Mouse (Mus musculus): Measurements from ENCODE around the gene Cblb. TPM values are rescaled to one million over a fixed set of nuclear protein-coding genes. Genes with fewer than 3 reads are reported as not detected.

The Cblb gene
- polyA plus RNA-seq, 1 experiment, result 1.8 TPM

DNA sequence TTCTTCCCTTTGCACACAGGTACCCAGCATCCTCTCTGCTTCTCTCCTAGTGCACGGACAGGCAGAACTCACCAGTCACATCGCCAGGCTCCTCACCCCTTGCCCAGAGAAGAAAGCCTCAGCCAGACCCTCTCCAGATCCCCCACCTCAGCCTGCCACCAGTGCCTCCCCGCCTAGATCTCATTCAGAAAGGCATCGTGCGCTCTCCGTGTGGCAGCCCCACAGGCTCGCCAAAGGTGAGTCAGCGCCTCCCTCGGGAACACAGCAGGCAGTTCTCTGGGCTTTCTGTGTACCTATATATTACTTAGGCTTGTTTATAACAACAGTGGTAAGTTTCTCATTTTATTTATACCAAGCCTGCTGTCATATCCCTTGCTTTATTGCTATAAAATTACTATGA is 133.2 kb downstream of the Cblb start:
- no peak for TF ChIP-seq GATA1 (IDR thresholded peaks at IDR 0.05; ENCODE audit: low read length)

DNA sequence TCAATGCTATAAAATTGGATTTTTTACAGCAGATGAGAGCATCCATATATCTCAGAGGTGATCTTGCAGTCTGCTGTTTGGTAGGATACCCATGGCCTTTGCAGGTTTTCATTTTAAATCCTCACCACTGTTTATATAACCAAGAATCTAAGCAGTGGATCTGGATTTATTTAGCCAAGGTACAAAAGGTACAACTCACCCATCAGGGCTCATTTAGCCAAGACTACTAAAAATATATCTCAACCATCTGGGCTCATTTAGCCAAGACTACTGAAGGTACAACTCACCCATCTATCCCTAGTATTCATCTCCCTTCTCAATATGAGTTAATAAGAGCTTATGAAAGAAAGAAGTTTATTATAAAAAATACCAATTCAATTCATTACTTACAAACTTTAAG is 142.2 kb downstream of the Cblb start:
- TF ChIP-seq GATA1 (IDR thresholded peaks at IDR 0.05; ENCODE audit: low read length), result no peak

GRCm38 (mm10) chr16:52179839-52180238 is 148.8 kb downstream of the Cblb start:
- no peak for TF ChIP-seq GATA1 (IDR thresholded peaks at IDR 0.05; ENCODE audit: low read length)

GRCm38 (mm10) chr16:52182057-52182456 is 151.0 kb downstream of the Cblb start:
- TF ChIP-seq GATA1 (IDR thresholded peaks at IDR 0.05; ENCODE audit: low read length), result no peak

- TF ChIP-seq GATA1 (IDR thresholded peaks at IDR 0.05; ENCODE audit: low read length), result no peak
Measured at GRCm38 (mm10) chr16:52184350-52184749, 153.3 kb downstream of the Cblb start.

GRCm38 (mm10) chr16:52186731-52187130 is 155.7 kb downstream of the Cblb start:
- TF ChIP-seq GATA1 (IDR thresholded peaks at IDR 0.05; ENCODE audit: low read length), result no peak

GRCm38 (mm10) chr16:52189103-52189502 is 158.1 kb downstream of the Cblb start:
- no peak for TF ChIP-seq GATA1 (IDR thresholded peaks at IDR 0.05; ENCODE audit: low read length)

DNA sequence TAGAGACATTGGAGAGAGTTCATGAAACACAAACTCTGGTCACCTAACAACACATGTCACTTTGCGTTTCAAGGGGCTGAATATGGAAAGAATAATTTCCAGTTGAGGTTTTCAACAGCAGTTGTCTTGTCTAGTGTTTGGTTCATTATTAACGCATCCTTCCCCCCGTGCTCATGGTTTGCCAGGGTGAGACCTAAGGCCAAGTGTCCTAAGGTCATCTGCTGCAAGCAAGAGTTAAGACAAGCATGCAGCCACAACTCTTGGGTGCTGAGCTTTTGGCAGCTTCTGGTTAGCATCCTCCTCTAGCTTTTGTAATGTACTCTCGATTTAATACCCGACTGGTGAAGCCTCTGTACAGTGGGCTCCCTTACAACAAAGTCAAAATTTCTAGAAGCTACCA is 159.7 kb downstream of the Cblb start:
- TF ChIP-seq GATA1 (IDR thresholded peaks at IDR 0.05; ENCODE audit: low read length), result no peak

- no peak for TF ChIP-seq GATA1 (IDR thresholded peaks at IDR 0.05; ENCODE audit: low read length)
Measured at GRCm38 (mm10) chr16:52194040-52194439, 163.0 kb downstream of the Cblb start.

DNA sequence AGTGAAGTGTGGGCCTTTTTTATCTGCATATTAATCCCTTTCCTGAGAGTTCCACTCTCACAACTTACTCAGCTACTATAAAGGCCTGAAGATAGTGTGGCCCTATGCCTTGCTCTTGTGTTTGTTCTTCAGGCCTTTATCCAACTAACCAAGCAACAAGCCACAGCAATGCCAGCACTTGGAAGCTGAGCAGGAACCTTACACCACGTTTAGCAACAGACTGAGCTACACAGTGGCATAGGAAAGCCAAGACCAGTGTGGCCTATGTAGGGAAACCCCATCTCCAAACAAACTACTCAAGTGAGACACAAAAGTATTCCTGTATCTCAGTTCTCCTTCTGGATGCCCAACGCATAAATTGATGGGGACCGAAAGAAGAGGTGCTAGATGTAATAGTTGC is 163.8 kb downstream of the Cblb start:
- TF ChIP-seq GATA1 (IDR thresholded peaks at IDR 0.05; ENCODE audit: low read length), result no peak

DNA sequence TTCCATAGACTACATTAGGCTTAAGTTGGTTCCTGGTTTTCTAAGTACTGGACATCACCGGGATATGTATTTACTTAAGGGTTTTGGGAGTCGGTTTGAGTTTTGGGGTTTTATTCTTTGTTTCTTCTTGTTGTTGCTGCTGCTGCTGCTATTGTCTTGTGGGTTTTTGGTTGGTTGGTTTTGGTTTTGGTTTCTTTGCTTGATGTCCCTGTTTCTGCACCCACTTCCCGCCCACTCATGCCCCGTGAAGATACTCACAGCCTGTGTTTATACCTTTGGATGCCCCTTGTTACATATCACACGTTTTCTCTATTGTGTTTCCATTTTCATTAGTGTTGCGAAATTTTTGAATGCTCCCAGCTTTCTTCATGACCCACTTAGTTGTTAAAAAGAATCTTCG is 169.1 kb downstream of the Cblb start:
- no peak for TF ChIP-seq GATA1 (IDR thresholded peaks at IDR 0.05; ENCODE audit: low read length)

GRCm38 (mm10) chr16:52210844-52211606 is 180.0 kb downstream of the Cblb start:
- TF ChIP-seq GATA1 (IDR thresholded peaks at IDR 0.05; ENCODE audit: low read length), result no peak

GRCm38 (mm10) chr16:52219069-52219468 is 188.0 kb downstream of the Cblb start:
- no peak for TF ChIP-seq GATA1 (IDR thresholded peaks at IDR 0.05; ENCODE audit: low read length)

GRCm38 (mm10) chr16:52222896-52223295 is 191.9 kb downstream of the Cblb start:
- TF ChIP-seq GATA1 (IDR thresholded peaks at IDR 0.05; ENCODE audit: low read length), result no peak

GRCm38 (mm10) chr16:52229446-52229845 is 198.4 kb downstream of the Cblb start:
- no peak for TF ChIP-seq GATA1 (IDR thresholded peaks at IDR 0.05; ENCODE audit: low read length)

GRCm38 (mm10) chr16:52229930-52230329 is 198.9 kb downstream of the Cblb start:
- TF ChIP-seq GATA1 (IDR thresholded peaks at IDR 0.05; ENCODE audit: low read length), result no peak

GRCm38 (mm10) chr16:52242144-52242543 is 211.1 kb downstream of the Cblb start:
- no peak for TF ChIP-seq GATA1 (IDR thresholded peaks at IDR 0.05; ENCODE audit: low read length)

Data from G1E-ER4 (cell line).